Mouse (Mus musculus) neural tube, embryonic 14.5 days (tissue): ENCODE data around the gene Jchain. TPM values are rescaled to one million over a fixed set of nuclear protein-coding genes. Genes with fewer than 3 reads are reported as not detected.
A peak's percentile ranks its signal among the peaks of the same experiment; 100 is the strongest.

Source experiments
- ATAC-seq: fragments of 200-750 bp; cut with Nextera tagmentation; 2 replicates; pipeline ENCODE4 v1.8.0; 2017; ENCODE audit warnings: low read depth, mild to moderate bottlenecking, moderate TSS enrichment, moderate library complexity
- H3K27ac ChIP-seq: fragments of 300-500 bp; sonication (generic); 2 replicates; pipeline ENCODE4 v1.5.1; 2014; ENCODE audit warnings: low read depth, mild to moderate bottlenecking, control low read depth, low read length, moderate library complexity, mixed read lengths
- H3K27me3 ChIP-seq: fragments of 300-500 bp; sonication (generic); 2 replicates; pipeline ENCODE4 v1.6.1; 2014; ENCODE audit warnings: low read length; ENCODE audit not compliant: control insufficient read depth, insufficient read depth
- H3K36me3 ChIP-seq: fragments of 300-500 bp; sonication (generic); 2 replicates; pipeline ENCODE4 v1.6.1; 2014; ENCODE audit warnings: low read length, mixed read lengths; ENCODE audit not compliant: control insufficient read depth, insufficient read depth
- H3K4me1 ChIP-seq: fragments of 300-500 bp; sonication (generic); 2 replicates; pipeline ENCODE4 v1.6.1; 2014; ENCODE audit warnings: low read length; ENCODE audit not compliant: control insufficient read depth, insufficient read depth
- H3K4me2 ChIP-seq: fragments of 300-500 bp; sonication (generic); 2 replicates; pipeline ENCODE4 v1.6.1; 2014; ENCODE audit warnings: mild to moderate bottlenecking, low read depth, low read length, control low read depth
- H3K4me3 ChIP-seq: fragments of 300-500 bp; sonication (generic); 2 replicates; pipeline ENCODE4 v1.5.1; 2014; ENCODE audit warnings: low read depth, low read length, control low read depth, mixed read lengths
- H3K9ac ChIP-seq: fragments of 300-500 bp; sonication (generic); replicated peaks from 2 replicates; pipeline ENCODE4 v1.6.1; 2014; ENCODE audit warnings: low read depth, mild to moderate bottlenecking, control low read depth, low read length, mixed read lengths
- H3K9me3 ChIP-seq: fragments of 300-500 bp; sonication (generic); 2 replicates; pipeline ENCODE4 v1.6.1; 2016; ENCODE audit warnings: low read length; ENCODE audit not compliant: control insufficient read depth
- WGBS: fragments of 180-500 bp; shearing (Covaris S2); extraction: QIAGEN DNeasy Blood & Tissue Kit; methylation state at CpG from one replicate; pipeline ENCODE4 v1.1.7; 2014; 5-methylcytosine and 5-hydroxymethylcytosine counted together
- polyA plus RNA-seq: library from polyadenylated mRNA; unstranded; fragments of >200 nt; fragmentation: Nextera tagmentation; extraction: Ambion mirVana; gene quantifications from 2 replicates; pipeline ENCODE4 v1.2.1, GENCODE M21; 2014

Jchain gene
- polyA plus RNA-seq, 1 experiment from 2014 or later = 0.23 TPM

DNA sequence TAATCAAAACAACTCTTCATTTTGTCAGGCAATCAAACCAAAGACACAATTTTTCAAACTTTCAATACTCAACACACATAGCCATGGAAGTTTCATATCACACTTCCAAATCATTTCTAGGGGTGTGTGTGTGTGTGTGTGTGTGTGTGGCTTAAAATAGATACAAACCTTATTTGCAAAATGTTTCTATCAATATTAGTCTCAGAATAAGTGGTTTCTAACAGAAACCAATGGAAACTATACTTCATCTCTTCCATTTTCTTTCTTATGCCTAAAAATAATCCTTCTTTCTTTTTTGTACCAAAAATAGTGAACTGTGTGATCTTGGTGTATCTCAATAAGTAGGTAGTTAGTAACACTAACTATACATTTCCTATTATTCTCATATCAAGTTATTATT, 13.2 kb upstream of the Jchain start:
- Histone ChIP-seq H3K4me1 (no peaks in the 10 kb centered on the region), H3K9ac (no peak overlapping the region), H3K27me3 (no peaks in the 10 kb centered on the region), H3K36me3 (no peaks in the 10 kb centered on the region), H3K27ac (no peak overlapping the region), H3K4me2 (no peak overlapping the region), H3K4me3 (no peak overlapping the region), H3K9me3 (no peaks in the 10 kb centered on the region)
- no peak for ATAC-seq

DNA sequence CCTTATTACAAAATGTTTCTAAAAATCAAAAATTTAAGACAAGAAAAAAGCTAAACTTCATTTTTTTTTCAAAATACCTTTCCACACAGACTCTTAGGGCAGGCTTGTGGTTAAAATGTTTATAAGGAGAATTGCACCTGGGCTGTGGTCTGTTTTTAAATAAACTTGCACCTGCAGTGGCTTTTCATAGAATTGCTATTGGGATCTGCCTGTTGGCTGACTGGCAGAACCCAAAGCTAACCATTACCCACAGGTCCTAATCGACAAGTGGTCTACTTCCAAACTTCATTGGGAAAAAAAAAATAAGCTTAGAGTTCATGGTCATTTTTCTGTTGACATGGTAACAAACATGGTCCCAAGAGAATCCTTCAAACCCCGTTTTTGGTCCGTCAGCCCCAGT, 7.0 kb upstream of the Jchain start:
- no peaks in the 10 kb centered on the region for H3K9me3 ChIP-seq
- no peaks in the 10 kb centered on the region for H3K4me1 ChIP-seq
- no peak overlapping the region for H3K4me3 ChIP-seq
- no peaks in the 10 kb centered on the region for H3K36me3 ChIP-seq
- ATAC-seq = no peak
- no peaks in the 10 kb centered on the region for H3K27me3 ChIP-seq
- 71% methylated on average over 3 of the region's 3 CpGs for WGBS
- H3K4me2 ChIP-seq = no peak overlapping the region
- H3K27ac ChIP-seq = no peak overlapping the region
- no peak overlapping the region for H3K9ac ChIP-seq

DNA sequence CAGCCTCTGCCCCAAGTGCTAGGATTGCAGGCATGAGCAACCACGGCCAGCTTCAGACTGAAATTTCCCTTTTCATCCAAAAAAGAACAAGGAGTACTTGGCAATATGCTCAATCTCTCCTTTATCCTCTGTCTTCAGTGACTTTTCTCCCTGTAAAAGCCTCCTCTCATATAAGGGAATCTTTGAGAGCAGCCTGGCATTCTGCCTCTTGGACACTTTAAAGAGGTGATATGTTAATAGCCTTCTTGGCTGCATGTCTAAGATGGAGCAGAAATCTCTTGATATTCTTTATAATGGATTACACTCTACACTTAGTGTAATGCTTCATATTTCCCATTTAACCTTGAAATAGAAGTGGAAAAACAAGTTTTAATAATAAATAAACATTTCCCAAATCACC, 3.2 kb upstream of the Jchain start:
- H3K27ac ChIP-seq = no peak overlapping the region
- no peaks in the 10 kb centered on the region for H3K4me1 ChIP-seq
- no peak overlapping the region for H3K4me3 ChIP-seq
- no peak overlapping the region for H3K9ac ChIP-seq
- no peaks in the 10 kb centered on the region for H3K36me3 ChIP-seq
- H3K27me3 ChIP-seq = no peaks in the 10 kb centered on the region
- ATAC-seq = no peak
- WGBS = 78% methylated on average over 1 of the region's 1 CpGs
- no peaks in the 10 kb centered on the region for H3K9me3 ChIP-seq
- H3K4me2 ChIP-seq = no peak overlapping the region

DNA sequence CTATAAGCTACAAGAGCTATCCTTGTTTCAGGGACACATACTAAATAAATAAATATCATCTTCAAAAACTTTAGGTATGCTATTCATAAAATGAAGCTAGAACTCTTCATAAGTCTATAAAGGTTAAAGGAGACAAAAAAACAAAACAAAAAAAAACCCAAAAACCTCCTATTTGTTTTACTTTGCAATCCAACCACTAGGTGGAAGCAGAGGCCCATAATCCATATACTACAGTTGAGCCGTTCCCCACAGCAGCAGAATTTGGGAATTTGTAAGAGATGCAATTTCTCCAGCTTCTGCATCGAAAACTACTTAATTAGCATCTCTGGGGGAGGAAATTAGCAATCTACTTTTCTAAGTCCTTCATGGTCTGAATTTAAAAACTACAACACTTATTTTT, 8.5 kb downstream of the Jchain start:
- H3K9me3 ChIP-seq = no peaks in the 10 kb centered on the region
- H3K9ac ChIP-seq = no peak overlapping the region
- 3% methylated on average over 2 of the region's 2 CpGs for WGBS
- H3K4me2 ChIP-seq = no peak overlapping the region
- ATAC-seq = peak; percentile 81; the same call in 1 of the 2 replicates
- no peaks in the 10 kb centered on the region for H3K4me1 ChIP-seq
- H3K27ac ChIP-seq = no peak overlapping the region
- H3K36me3 ChIP-seq = no peaks in the 10 kb centered on the region
- no peaks in the 10 kb centered on the region for H3K27me3 ChIP-seq
- H3K4me3 ChIP-seq = no peak overlapping the region

DNA sequence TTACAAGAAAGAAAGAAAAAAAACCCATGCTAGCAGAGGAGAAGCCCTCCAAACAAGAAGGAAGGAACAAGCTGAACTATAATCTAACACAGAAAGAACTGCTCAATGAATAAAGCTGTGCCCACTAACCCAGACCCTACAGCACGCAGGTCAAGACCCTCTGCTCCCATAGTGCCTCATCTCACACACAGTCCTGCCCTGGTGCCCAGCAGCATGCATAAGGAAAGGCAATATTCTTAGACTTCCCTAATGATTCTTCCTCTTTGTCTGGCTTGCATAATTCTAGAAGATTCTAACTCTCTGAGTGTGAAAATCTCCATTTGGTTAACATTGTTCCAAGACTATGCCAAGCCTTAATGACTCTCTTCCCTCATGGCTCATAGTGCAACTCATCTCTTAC, 18.7 kb downstream of the Jchain start:
- Histone ChIP-seq H3K9me3 (no peaks in the 10 kb centered on the region), H3K4me2 (no peak overlapping the region), H3K4me3 (no peak overlapping the region), H3K27ac (no peak overlapping the region), H3K9ac (no peak overlapping the region), H3K4me1 (no peaks in the 10 kb centered on the region), H3K27me3 (no peaks in the 10 kb centered on the region), H3K36me3 (no peaks in the 10 kb centered on the region)
- no peak for ATAC-seq
- 96% methylated on average over 1 of the region's 1 CpGs for WGBS

DNA sequence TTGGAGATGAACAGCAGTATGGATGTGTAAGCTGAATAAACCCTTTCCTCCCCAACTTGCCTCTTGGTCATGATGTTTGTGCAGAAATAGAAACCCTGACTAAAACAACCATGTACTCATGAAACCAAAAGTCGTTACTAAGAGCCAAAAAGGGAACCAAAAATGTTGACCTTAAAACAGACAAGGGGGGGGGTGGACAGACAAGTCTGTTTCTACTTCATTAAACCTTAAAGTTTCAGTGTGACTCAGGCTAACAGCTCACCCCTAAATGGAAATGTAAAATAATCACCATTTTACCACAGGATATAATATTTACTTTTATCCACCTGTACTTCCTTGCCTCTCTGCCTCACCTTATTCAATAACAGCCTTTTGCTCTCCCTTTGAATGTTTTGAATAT, 19.1 kb downstream of the Jchain start:
- no peak overlapping the region for H3K4me2 ChIP-seq
- H3K4me1 ChIP-seq = no peaks in the 10 kb centered on the region
- WGBS = 79% methylated on average over 1 of the region's 1 CpGs
- no peak for ATAC-seq
- no peak overlapping the region for H3K27ac ChIP-seq
- H3K27me3 ChIP-seq = no peaks in the 10 kb centered on the region
- H3K9ac ChIP-seq = no peak overlapping the region
- H3K4me3 ChIP-seq = no peak overlapping the region
- no peaks in the 10 kb centered on the region for H3K36me3 ChIP-seq
- H3K9me3 ChIP-seq = no peaks in the 10 kb centered on the region

DNA sequence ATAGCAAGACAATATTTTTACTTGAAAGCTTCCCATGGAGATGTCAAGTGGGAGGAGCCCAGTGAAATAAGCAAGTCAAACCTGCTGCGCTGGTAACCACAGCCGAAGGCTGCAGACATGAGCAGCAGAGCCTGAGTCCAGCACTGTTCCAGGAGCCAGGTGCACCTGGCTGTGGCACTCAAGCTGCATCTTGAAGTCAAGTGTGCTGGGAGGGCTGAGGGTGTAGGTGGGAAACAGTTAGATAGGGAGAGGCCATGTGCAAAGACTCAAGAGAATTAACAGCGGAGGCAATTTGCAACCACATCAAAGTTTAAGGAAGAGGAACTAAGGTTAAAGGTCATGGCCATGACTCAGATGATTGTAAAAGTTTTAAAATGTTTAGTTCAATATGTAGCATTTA, 27.9 kb downstream of the Jchain start:
- Histone ChIP-seq H3K9ac (no peak overlapping the region), H3K4me3 (no peak overlapping the region), H3K27me3 (no peaks in the 10 kb centered on the region), H3K9me3 (no peaks in the 10 kb centered on the region), H3K36me3 (no peaks in the 10 kb centered on the region), H3K4me1 (no peaks in the 10 kb centered on the region), H3K4me2 (no peak overlapping the region), H3K27ac (no peak overlapping the region)
- no peak for ATAC-seq
- WGBS = 88% methylated on average over 3 of the region's 3 CpGs

DNA sequence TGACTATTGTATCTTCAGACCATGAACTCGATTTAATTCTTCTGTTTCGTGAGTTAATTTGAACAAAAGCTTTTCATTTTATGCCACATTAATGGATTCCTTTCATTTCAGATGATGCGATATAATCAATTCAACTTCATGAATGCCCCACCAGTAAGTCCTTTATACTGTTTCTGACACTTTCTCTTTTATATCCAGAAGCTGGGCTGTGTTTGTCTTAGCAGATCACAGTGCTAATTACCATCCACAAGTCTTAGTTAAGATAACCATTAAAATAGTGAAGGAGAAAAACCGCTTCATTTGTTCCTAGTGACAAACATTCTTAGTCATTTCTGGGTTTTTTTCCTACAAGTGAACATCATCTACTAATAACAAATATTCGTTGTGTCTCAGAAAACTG, 36.6 kb downstream of the Jchain start:
- ATAC-seq = no peak
- Histone ChIP-seq H3K36me3 (no peaks in the 10 kb centered on the region), H3K9ac (no peak overlapping the region), H3K9me3 (no peaks in the 10 kb centered on the region), H3K27me3 (no peaks in the 10 kb centered on the region), H3K4me2 (no peak overlapping the region), H3K4me1 (no peaks in the 10 kb centered on the region), H3K4me3 (no peak overlapping the region), H3K27ac (no peak overlapping the region)
- WGBS = 66% methylated on average over 5 of the region's 5 CpGs

DNA sequence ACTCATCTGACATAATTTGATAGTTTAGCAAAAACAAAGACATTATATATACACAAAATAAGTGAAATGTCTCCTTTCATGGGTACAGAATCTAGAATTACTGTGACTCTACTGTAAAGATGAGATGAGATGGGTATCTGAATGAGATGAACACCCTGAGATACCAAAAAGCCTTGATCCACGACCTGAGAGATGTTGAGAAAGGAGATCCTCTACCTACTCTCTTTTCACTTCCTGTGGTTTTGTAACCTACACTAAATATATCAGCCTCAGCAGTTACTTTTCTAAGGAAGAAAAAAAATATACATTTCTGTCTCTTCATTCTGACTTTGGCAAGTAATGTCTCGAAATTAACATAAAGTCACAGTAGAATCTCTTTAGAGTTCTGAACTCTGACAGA, 38.7 kb downstream of the Jchain start:
- ATAC-seq = no peak
- H3K4me3 ChIP-seq = no peak overlapping the region
- no peak overlapping the region for H3K4me2 ChIP-seq
- H3K4me1 ChIP-seq = no peaks in the 10 kb centered on the region
- H3K36me3 ChIP-seq = no peaks in the 10 kb centered on the region
- no peak overlapping the region for H3K27ac ChIP-seq
- no peak overlapping the region for H3K9ac ChIP-seq
- 75% methylated on average over 2 of the region's 2 CpGs for WGBS
- no peaks in the 10 kb centered on the region; the same call in 1 of the 2 replicates for H3K9me3 ChIP-seq
- no peaks in the 10 kb centered on the region for H3K27me3 ChIP-seq

DNA sequence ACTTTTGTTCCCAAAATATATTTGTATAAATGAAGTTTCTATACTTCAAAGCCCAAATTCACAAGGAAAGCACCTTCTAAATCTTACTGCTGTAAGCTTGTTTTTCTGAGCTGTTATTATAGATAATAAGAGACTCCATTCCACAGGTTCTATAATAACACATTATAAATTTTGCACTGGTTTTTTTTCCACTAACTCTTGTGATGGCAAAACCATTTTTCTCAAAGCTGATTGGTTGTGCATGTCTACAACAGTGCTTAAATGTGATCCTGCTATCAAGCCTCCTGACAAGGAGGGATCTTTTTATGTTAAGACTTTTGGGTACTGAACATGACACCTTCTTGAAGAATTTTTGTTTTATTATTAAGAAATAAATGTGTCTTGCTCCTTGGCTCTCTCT, 40.0 kb downstream of the Jchain start, which contains the start of gene Enam:
Gene Enam, plus strand, starts transcription at position 301 of the 400 bp plus-strand sequence.
- Histone ChIP-seq H3K4me3 (no peak within 1 kb of the TSS), H3K4me1 (no peaks in the 10 kb centered on the region)

More for the DNA sequence above, 40.0 kb downstream of the Jchain start, which contains the start of gene Enam:
- Histone ChIP-seq H3K9ac (no peak within 1 kb of the TSS), H3K4me2 (no peak within 1 kb of the TSS), H3K36me3 (no peaks in the 10 kb centered on the region), H3K27me3 (no peaks in the 10 kb centered on the region), H3K27ac (no peak within 1 kb of the TSS), H3K9me3 (no peaks in the 10 kb centered on the region; the same call in 1 of the 2 replicates)
- ATAC-seq = no peak
